Comparison of ENCODE assay signal across 8 mouse cellular contexts in the genomic region with DNA sequence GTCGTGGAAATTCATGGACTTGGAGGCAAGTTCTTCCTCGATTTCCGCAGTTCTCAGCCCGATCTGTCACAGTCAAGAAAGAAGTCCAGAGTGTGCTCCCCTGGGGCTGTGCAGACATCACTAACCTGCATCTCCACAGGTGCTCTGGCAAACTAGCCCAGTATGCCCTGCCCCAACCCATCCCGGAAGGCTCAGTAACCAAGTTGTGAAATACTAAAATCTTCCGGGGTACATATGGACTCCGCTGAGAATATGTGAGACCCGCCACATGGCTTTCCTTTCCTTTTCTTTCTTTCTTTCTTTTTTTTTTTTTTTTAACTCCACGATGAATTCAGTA. TPM values are rescaled to one million over a fixed set of nuclear protein-coding genes. Genes with fewer than 3 reads are reported as not detected.
DNase-seq lines count a peak whose midpoint lies in the region; ATAC-seq and TF ChIP-seq lines count a peak whose summit lies in the region.

No protein-coding gene starts in this region.

- no peak for TF ChIP-seq POLR2A in bone marrow macrophage, adult 2 months (IDR thresholded peaks at IDR 0.05; ENCODE audit: borderline replicate concordance, low read depth, low read length)

- no peak for DNase-seq in heart, postnatal 36 days
- no peak for DNase-seq in left cerebral cortex, adult 11 months (ENCODE audit: low spot score)
- no peak for DNase-seq in right cerebral cortex, postnatal 25 days

- ATAC-seq in heart, embryonic 16.5 days (replicated peaks; ENCODE audit: extremely low read depth, insufficient read depth, low FRiP score) = peak; percentile 30
- ATAC-seq in hindbrain, embryonic 15.5 days (ENCODE audit: low FRiP score, low read depth) = peak; percentile 60; the same call in 1 of the 2 replicates
- peak; percentile 64 for ATAC-seq in midbrain, embryonic 13.5 days
- ATAC-seq in monocyte, adult 5-6 weeks (replicated peaks; ENCODE audit: insufficient number of reproducible peaks, low FRiP score, low TSS enrichment, poor library complexity, severe bottlenecking) = no peak

- H3K27me3 ChIP-seq in heart, embryonic 16.5 days (ENCODE audit: control insufficient read depth, insufficient read depth, low read length) = no peaks in the 10 kb centered on the region
- no peaks in the 10 kb centered on the region for H3K27me3 ChIP-seq in hindbrain, embryonic 15.5 days
- H3K27me3 ChIP-seq in midbrain, embryonic 13.5 days = peaks cover 20% of the 10 kb centered on the region; the same call in 1 of the 2 replicates

- H3K4me1 ChIP-seq in heart, embryonic 16.5 days (ENCODE audit: control insufficient read depth, insufficient read depth, low read length) = peaks cover 16% of the 10 kb centered on the region
- peaks cover 41% of the 10 kb centered on the region for H3K4me1 ChIP-seq in bone marrow macrophage, adult 2 months (ENCODE audit: control insufficient read depth, insufficient read depth, low read length)
- peaks cover 20% of the 10 kb centered on the region for H3K4me1 ChIP-seq in hindbrain, embryonic 15.5 days (replicated peaks)
- H3K4me1 ChIP-seq in midbrain, embryonic 13.5 days (replicated peaks) = peaks cover 24% of the 10 kb centered on the region

- no peaks in the 10 kb centered on the region for H3K9me3 ChIP-seq in heart, embryonic 16.5 days (replicated peaks; ENCODE audit: control insufficient read depth, low read length)
- no peaks in the 10 kb centered on the region for H3K9me3 ChIP-seq in hindbrain, embryonic 15.5 days
- H3K9me3 ChIP-seq in midbrain, embryonic 13.5 days = no peaks in the 10 kb centered on the region

- 7% methylated on average over 9 of the region's 9 CpGs for WGBS in heart, embryonic 16.5 days
- WGBS in hindbrain, embryonic 15.5 days = 9% methylated on average over 9 of the region's 9 CpGs
- 9% methylated on average over 9 of the region's 9 CpGs for WGBS in midbrain, embryonic 13.5 days

- H3K36me3 ChIP-seq in heart, embryonic 16.5 days (ENCODE audit: control insufficient read depth, insufficient read depth) = no peaks in the 10 kb centered on the region
- no peaks in the 10 kb centered on the region for H3K36me3 ChIP-seq in hindbrain, embryonic 15.5 days
- no peaks in the 10 kb centered on the region for H3K36me3 ChIP-seq in midbrain, embryonic 13.5 days

- intact Hi-C loops in heart, postnatal 36 days (cut with DNase I) = loop anchor here (2.0 to 10.0 kb wide), 3 partner anchors 44 to 394 kb away; partner anchors contain the start of gene Clock

- H3K27ac ChIP-seq in heart, embryonic 16.5 days (ENCODE audit: low read length) = peak overlapping the region; percentile 98
- H3K27ac ChIP-seq in bone marrow macrophage, adult 2 months (ENCODE audit: insufficient read depth, low read depth, low read length) = peak overlapping the region; percentile 86
- H3K27ac ChIP-seq in hindbrain, embryonic 15.5 days (replicated peaks) = peak overlapping the region; percentile 94
- peak overlapping the region; percentile 92 for H3K27ac ChIP-seq in midbrain, embryonic 13.5 days

- H3K9ac ChIP-seq in heart, embryonic 16.5 days (ENCODE audit: low read length) = peak overlapping the region; percentile 86
- peak overlapping the region; percentile 88 for H3K9ac ChIP-seq in hindbrain, embryonic 15.5 days
- peak overlapping the region; percentile 89 for H3K9ac ChIP-seq in midbrain, embryonic 13.5 days (replicated peaks)

- no peak for TF ChIP-seq CTCF in bone marrow macrophage, adult 2 months (IDR thresholded peaks at IDR 0.05; ENCODE audit: low read depth, low read length)

- H3K4me3 ChIP-seq in heart, embryonic 16.5 days (ENCODE audit: low read length) = peak overlapping the region; percentile 80
- peak overlapping the region; percentile 75 for H3K4me3 ChIP-seq in bone marrow macrophage, adult 2 months (ENCODE audit: insufficient read depth, low read length)
- peak overlapping the region; percentile 78 for H3K4me3 ChIP-seq in hindbrain, embryonic 15.5 days
- H3K4me3 ChIP-seq in midbrain, embryonic 13.5 days (replicated peaks) = peak overlapping the region; percentile 67

- H3K4me2 ChIP-seq in heart, embryonic 16.5 days (ENCODE audit: low read depth, low read length) = peak overlapping the region; percentile 92
- H3K4me2 ChIP-seq in hindbrain, embryonic 15.5 days = peak overlapping the region; percentile 92
- peak overlapping the region; percentile 80 for H3K4me2 ChIP-seq in midbrain, embryonic 13.5 days (replicated peaks)

RNA-seq across cellular contexts. Expression of gene Srd5a3, which starts 0.6 kb away (rescaled TPM):
- polyA plus RNA-seq in heart, embryonic 16.5 days (2015; fragmentation: Nextera tagmentation; extraction: Ambion mirVana) = 30.7 TPM in 2 replicates
- 1 to 10 TPM; 9.0 to 9.2 TPM for total RNA-seq in heart, postnatal 36 days (2021)
- polyA plus RNA-seq in bone marrow macrophage, adult 2 months (2012; ENCODE audit: insufficient read depth, insufficient read length, missing spikeins) = 57.3 and 60.0 TPM in 2 replicates
- polyA plus RNA-seq in hindbrain, embryonic 15.5 days (2015; fragmentation: Nextera tagmentation; extraction: Ambion mirVana) = 18.0 and 18.8 TPM in 2 replicates
- 15.9 and 17.1 TPM in 2 replicates for polyA plus RNA-seq in midbrain, embryonic 13.5 days (2015; fragmentation: Nextera tagmentation; extraction: Ambion mirVana)
- total RNA-seq in monocyte, adult 5-6 weeks (2017) = 42.6 to 47.3 TPM (median 45.9 TPM) in 3 replicates

RNA-seq across cellular contexts. Expression of gene Tmem165, which starts 43.0 kb away (rescaled TPM):
- polyA plus RNA-seq in heart, embryonic 16.5 days (2015; fragmentation: Nextera tagmentation; extraction: Ambion mirVana) = 58.8 and 62.5 TPM in 2 replicates
- 10 to 100 TPM; 19.3 to 23.3 TPM for total RNA-seq in heart, postnatal 36 days (2021)
- polyA plus RNA-seq in bone marrow macrophage, adult 2 months (2012; ENCODE audit: insufficient read depth, insufficient read length, missing spikeins) = 56.9 and 60.9 TPM in 2 replicates
- polyA plus RNA-seq in hindbrain, embryonic 15.5 days (2015; fragmentation: Nextera tagmentation; extraction: Ambion mirVana) = 47.0 and 48.9 TPM in 2 replicates
- polyA plus RNA-seq in midbrain, embryonic 13.5 days (2015; fragmentation: Nextera tagmentation; extraction: Ambion mirVana) = 47.0 and 56.2 TPM in 2 replicates
- 34.7 to 57.4 TPM (median 42.1 TPM) in 3 replicates for total RNA-seq in monocyte, adult 5-6 weeks (2017)
